Mouse (Mus musculus) embryo, embryonic 10 days (tissue): ENCODE measurements around the gene Luc7l3.
A peak's percentile ranks its signal among the peaks of the same experiment; 100 is the strongest.

ENCODE experiments used
- DNase-seq: peaks from one replicate; pipeline ENCODE4 v3.0.0-alpha.2; 2015; ENCODE audit warnings: low spot score

The Luc7l3 gene

DNA sequence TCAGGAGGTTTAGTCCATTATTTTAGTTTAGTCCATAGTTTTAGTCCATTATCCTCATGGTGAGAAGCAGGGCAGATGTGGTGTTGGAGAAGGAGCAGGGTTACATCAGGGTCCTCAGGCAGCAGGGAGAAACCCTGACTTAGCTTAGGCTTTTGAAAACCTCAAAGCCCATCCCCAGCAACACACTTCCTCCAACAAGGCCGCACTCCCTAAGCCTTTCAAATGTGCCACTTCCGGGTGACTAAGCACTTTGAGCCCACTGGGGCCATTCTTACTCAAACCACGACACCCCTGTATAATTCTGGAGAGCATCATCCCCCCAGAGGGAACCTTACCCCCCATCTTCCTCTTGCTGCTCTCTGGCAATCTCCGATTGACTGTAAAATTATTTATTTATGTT, 62.0 kb downstream of the Luc7l3 start:
- no peak for DNase-seq

DNA sequence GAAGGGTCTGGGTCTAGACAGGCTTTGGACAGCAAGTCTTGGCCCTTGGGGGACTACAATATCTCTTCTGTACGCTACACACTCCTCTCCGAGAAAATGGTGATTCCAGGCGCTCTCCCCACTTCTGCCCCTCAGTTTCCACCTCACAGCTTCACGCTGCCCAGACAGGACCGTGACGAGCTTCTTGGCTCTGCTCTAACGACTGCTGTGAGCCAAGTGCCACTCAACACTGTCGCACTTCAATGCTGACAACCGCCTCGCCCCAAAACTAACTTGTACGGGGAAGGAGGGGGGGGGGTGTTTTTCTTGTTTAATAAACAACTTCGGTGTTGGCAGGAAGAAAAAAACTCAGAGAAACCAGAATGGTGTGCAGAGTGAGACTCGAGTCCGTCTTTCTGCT, 63.8 kb downstream of the Luc7l3 start:
- DNase-seq, result no peak

DNA sequence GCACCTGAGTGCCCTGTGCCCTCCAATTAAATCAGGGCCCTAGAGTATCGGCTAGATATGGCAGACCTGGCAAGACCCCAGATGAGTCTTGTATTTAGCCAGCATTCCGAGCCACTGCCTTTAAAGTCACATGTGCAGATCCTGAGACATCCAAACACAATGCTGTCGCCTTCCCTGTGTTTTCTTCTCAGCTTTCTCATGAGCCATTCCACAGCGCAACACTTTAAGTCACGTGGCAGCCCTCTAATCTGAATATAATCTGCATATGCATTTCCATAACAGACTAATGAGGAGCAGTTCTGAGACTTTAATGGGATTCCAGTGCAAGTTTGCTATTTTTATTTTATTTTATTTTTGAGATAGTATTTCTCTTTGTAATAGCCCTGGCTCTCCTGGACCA, 66.1 kb downstream of the Luc7l3 start:
- no peak for DNase-seq

DNA sequence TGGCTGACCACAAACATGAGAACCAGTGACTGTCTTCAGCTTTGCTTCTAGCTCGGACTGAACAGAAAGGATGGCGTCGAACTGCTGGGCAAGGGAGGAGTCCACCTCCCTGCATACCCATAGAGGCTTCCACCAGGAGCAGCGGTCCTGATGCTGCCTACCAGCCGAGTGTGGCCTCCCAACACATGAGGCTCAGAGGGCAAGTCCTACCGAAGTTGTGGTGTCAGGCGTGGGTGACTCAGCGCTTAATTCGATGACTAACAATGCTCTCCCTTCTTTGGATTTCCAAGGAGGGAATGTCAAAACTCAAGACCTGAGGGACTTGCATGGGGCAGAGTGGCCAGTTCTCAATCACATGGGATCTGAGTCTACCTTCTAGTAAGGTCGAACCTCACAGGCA, 68.1 kb downstream of the Luc7l3 start:
- DNase-seq, result no peak

DNA sequence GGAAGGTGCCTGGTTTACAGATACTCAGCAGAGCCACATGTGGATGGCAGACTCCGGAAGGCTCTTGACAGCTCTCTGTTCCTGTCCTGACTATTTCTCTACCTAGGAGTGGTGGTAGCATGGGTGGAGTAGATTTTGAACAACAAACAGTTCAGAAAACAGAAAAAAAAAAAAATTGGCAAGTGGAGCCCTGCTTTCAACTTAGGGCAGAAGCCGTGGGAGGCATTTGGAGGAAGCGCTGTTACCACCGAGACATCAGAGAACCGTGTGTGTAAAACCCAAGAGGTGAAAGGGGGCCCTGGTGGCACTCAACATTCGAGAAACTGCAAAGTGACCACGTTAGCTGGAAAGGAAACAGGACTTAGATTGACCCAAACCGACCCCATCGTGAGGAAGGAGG, 68.6 kb downstream of the Luc7l3 start:
- no peak for DNase-seq

DNA sequence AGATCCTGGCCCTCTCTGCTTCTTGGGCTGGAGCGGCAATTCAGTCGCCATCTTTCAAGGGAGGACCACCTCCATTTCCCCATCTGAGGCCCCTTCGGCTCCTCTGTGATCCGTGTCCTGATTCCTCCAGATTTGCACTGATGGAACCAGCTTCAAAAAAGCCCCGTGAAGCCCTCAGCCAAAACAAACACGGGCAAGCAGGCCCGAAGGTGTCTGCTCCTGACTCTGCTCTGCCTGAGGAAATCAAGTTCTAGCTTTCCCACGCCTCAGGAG, 75.1 kb downstream of the Luc7l3 start:
- DNase-seq, result no peak

DNA sequence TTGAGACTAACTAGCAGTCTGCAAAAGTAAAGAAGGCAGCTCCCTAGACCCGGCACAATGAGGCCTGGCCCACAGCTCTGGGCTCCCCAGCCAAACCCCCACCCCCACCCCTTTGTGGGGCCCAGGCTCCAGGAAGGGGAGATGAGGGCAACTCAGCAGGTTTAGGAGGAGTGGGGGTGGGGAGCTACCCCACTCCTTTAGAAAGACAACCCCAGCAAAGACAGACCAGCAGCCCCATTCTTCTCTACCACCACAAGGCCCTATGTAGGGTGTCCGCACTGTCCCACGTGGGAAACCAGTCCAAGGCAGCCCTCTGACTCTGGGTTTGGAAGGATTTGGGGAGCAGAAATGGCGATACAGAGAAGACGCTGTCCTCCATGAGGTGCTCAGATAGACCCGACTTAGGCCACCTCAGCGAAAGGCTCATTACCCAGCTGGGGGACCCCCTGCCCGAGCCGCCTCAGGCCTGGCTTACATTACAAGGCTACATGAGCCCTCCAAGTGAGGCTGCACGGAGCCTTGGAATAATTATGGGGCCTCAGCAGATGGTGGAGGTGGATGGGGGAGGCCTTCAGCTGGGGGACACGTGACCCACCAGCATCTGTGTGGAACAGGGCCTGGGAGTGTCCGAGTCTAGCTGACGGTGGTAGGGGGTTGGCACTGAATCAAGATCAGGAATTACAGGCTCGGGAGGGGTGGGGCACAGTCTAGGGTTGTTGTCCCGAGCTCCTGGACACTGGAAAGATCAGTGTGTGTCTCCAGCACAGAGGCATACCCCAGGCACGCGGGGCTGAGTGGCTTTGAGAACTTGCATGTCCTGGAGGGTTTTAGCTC, 75.6 kb downstream of the Luc7l3 start, which contains the start of gene Wfikkn2:
Wfikkn2 (minus strand) TSS at position 51 of the 834 bp plus-strand sequence.
- DNase-seq, result peak; percentile 58

DNA sequence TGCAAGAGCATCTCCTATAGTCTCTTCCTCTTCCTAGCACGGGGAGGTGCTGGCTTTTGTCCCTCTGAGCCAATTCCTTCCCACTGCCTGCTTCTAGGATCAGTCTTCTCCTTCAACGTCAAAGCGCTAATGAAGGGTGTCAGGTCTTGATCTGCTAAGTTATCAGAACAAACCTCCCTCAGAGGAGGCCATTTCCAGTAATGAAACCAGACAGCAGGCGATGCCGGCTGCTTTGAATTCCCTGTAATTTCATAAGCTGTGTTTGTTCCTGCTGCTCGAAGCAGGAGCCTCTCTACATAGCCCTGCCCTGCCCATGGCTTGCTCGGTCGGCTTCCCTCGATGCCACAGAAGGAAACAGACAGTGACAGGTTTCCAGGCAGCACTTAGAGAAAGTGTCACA, 77.4 kb downstream of the Luc7l3 start:
- no peak for DNase-seq

DNA sequence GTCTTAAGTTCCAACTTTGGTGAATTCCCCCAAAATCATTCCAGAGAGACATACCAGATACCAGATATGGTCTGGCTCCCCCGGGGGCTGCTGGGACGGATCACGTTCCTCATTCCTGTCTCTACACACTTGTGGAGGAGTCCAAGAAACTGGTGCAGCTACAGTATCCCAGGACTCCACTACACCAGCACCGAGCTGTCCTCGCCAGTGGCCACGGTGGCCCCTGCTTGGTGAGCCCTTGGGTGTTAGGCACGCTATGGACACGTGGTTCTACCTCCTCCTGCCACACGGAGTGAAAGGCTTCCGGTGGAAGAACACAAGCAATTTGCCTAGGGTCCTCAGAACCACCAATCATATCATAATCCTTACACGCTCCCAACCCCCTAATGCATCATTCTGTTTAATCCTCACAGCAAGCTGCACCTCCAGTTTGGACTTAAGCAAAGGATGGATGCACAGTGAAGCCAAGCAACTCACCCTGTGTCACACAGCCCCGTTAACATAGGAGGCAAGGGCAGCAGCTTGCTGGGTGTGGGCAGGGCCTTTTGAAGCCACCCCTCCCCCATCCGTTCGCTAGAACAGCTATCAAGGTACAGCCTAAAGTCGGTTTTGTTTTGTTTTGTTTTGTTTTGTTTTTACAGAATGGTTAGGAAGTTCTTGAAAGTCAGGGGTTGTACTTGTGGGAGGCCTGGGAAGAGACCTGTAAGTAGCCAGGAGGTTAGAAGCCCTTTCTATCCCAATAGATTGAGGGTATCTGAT, 78.2 kb downstream of the Luc7l3 start:
- peak; percentile 28 for DNase-seq

DNA sequence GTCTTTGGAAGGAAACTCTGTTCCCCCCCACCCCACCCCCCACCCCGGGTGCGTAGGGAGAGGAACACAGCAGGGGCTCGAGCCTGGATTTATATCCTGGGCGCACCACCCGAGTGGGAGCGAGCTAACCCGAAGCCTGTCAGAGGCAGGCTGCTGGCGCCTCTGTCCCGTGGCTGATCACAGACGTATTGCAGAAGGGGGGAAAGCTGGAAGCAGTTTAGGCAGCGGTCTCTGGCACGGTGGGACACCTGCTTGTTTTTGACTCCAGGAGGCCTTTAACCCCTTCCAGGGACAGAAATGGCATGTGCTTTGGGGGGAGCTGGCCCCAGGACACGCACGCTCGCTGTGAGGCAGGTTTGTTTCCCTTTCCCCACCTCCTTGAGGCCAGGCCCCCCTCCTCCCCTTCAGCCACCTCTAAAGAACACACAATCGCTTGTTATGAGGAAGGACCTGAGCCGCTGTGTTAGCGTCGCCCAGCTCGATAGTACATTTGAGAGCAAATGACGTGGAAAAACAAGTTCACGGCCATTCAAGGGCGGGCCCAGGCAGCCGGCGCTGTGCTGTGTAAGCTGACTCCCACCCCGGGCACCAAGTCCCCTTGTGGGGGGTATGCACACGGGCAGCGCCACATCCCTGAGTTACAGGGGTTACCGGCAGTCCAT, 78.9 kb downstream of the Luc7l3 start:
- DNase-seq, result peak; percentile 45

DNA sequence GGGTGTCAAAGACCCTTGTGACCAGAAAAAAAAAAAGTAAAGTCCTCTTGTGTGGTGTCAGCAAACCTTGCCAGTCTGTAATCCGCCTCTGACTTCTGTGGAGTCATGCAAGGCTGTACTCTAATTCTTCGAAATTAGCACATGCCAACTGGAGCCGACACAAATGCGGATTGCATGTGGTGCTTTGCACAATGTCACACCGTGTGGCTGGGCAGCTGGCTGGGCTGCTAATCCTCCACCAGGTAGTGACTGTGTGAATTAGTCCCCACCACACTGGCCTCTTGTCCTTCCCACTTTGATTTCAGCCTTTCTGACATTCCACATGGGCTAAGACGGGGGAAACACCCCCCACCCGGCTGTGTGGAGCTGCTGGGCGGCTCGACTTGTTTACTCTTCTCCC, 82.1 kb downstream of the Luc7l3 start:
- no peak for DNase-seq

DNA sequence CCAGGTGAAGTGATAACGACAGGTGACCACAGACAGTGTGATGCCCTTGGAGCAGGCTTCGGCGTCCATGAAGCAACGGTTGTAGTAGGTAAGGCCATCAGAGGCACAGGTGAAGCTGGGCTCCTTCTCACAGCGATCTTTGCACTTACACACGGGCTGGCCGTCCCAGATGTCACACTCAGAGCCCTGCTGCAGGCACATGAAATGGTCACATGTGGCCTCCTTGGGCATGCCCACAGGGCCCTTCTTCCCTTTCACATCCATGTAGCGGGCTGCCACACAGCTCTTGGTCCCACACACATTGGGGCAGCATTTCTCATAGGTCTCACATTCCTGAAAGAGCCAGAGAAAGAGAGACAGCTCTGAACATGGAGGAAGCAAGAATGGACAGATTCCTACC, 83.0 kb downstream of the Luc7l3 start:
- DNase-seq, result no peak
